Mouse (Mus musculus): ENCODE measurements around the gene She. TPM values are rescaled to one million over a fixed set of nuclear protein-coding genes. Genes with fewer than 3 reads are reported as not detected.
"Not testable (repeated sequence)": the region's sequence is repeated elsewhere in the genome, so short reads cannot be mapped to it uniquely, and the experiment has no call there.

Gene She
- total RNA-seq, 2 experiments from 2014 or later: not detected

GRCm38 (mm10) chr3:89859936-89860335 is 28.8 kb downstream of the She start:
- no peak for ATAC-seq (replicated peaks; ENCODE audit: low FRiP score, poor library complexity, severe bottlenecking)

- ATAC-seq (replicated peaks; ENCODE audit: low FRiP score, poor library complexity, severe bottlenecking): no peak
Measured at GRCm38 (mm10) chr3:89860343-89860742, 29.2 kb downstream of the She start.

- ATAC-seq (replicated peaks; ENCODE audit: low FRiP score, poor library complexity, severe bottlenecking): no peak
Measured at GRCm38 (mm10) chr3:89861070-89861469, 29.9 kb downstream of the She start.

- ATAC-seq (replicated peaks; ENCODE audit: low FRiP score, poor library complexity, severe bottlenecking): no peak
Measured at GRCm38 (mm10) chr3:89862182-89862761, 31.1 kb downstream of the She start.

GRCm38 (mm10) chr3:89863276-89863675 is 32.1 kb downstream of the She start:
- ATAC-seq (replicated peaks; ENCODE audit: low FRiP score, poor library complexity, severe bottlenecking): not testable (repeated sequence)

- no peak for ATAC-seq (replicated peaks; ENCODE audit: low FRiP score, poor library complexity, severe bottlenecking)
Measured at GRCm38 (mm10) chr3:89863716-89864509, 32.7 kb downstream of the She start.

- no peak for ATAC-seq (replicated peaks; ENCODE audit: low FRiP score, poor library complexity, severe bottlenecking)
Measured at GRCm38 (mm10) chr3:89865020-89865419, 33.9 kb downstream of the She start.

- ATAC-seq (replicated peaks; ENCODE audit: low FRiP score, poor library complexity, severe bottlenecking): no peak
Measured at GRCm38 (mm10) chr3:89865764-89866163, 34.6 kb downstream of the She start.

- no peak for ATAC-seq (replicated peaks; ENCODE audit: low FRiP score, poor library complexity, severe bottlenecking)
Measured at GRCm38 (mm10) chr3:89867651-89868050, 36.5 kb downstream of the She start.

GRCm38 (mm10) chr3:89868357-89868756 is 37.2 kb downstream of the She start:
- no peak for ATAC-seq (replicated peaks; ENCODE audit: low FRiP score, poor library complexity, severe bottlenecking)

GRCm38 (mm10) chr3:89868956-89869355 is 37.8 kb downstream of the She start:
- ATAC-seq (replicated peaks; ENCODE audit: low FRiP score, poor library complexity, severe bottlenecking): no peak

- ATAC-seq (replicated peaks; ENCODE audit: low FRiP score, poor library complexity, severe bottlenecking): no peak
Measured at GRCm38 (mm10) chr3:89869556-89869955, 38.4 kb downstream of the She start.

- no peak for ATAC-seq (replicated peaks; ENCODE audit: low FRiP score, poor library complexity, severe bottlenecking)
Measured at GRCm38 (mm10) chr3:89870472-89871271, 39.5 kb downstream of the She start.

- ATAC-seq (replicated peaks; ENCODE audit: low FRiP score, poor library complexity, severe bottlenecking): peak; percentile 76
Measured at GRCm38 (mm10) chr3:89871339-89871914, 40.3 kb downstream of the She start.

GRCm38 (mm10) chr3:89872209-89872608 is 41.0 kb downstream of the She start:
- peak; percentile 39; the same call in 1 of the 2 replicates for ATAC-seq (replicated peaks; ENCODE audit: low FRiP score, poor library complexity, severe bottlenecking)

GRCm38 (mm10) chr3:89872684-89873083 is 41.5 kb downstream of the She start:
- no peak for ATAC-seq (replicated peaks; ENCODE audit: low FRiP score, poor library complexity, severe bottlenecking)

GRCm38 (mm10) chr3:89874076-89874475 is 42.9 kb downstream of the She start:
- ATAC-seq (replicated peaks; ENCODE audit: low FRiP score, poor library complexity, severe bottlenecking): no peak

- no peak for ATAC-seq (replicated peaks; ENCODE audit: low FRiP score, poor library complexity, severe bottlenecking)
Measured at GRCm38 (mm10) chr3:89875021-89875420, 43.9 kb downstream of the She start.

- ATAC-seq (replicated peaks; ENCODE audit: low FRiP score, poor library complexity, severe bottlenecking): no peak
Measured at GRCm38 (mm10) chr3:89875781-89876180, 44.6 kb downstream of the She start.

- ATAC-seq (replicated peaks; ENCODE audit: low FRiP score, poor library complexity, severe bottlenecking): no peak
Measured at GRCm38 (mm10) chr3:89876469-89876868, 45.3 kb downstream of the She start.
